Mouse (Mus musculus) brain, embryonic 14.5 days (tissue): ENCODE measurements at regions not wholly inside any gene's neighbourhood (a gene's known extent, or its start where the extent isn't known, plus 50 kb on each side); places are given as distances from the start of the nearest gene placed in this dataset.
A peak's percentile ranks its signal among the peaks of the same experiment; 100 is the strongest.

Source experiments
- DNase-seq: peaks from one replicate; pipeline ENCODE4 v3.0.0-alpha.2; 2011; ENCODE audit warnings: low read depth
- CTCF ChIP-seq: fragments of 200-500 bp; IDR thresholded peaks from 2 replicates; pipeline ENCODE4 v1.5.1; 2012; ENCODE audit warnings: inconsistent platforms, mild to moderate bottlenecking, moderate library complexity, borderline replicate concordance; ENCODE audit not compliant: insufficient read depth, insufficient read length; ENCODE audit errors: extremely low read depth
- POLR2A ChIP-seq: fragments of 200-500 bp; IDR thresholded peaks from 2 replicates; pipeline ENCODE4 v1.6.1; 2012; ENCODE audit warnings: mild to moderate bottlenecking, inconsistent platforms, borderline replicate concordance; ENCODE audit not compliant: poor library complexity, insufficient read depth, insufficient read length, severe bottlenecking; ENCODE audit errors: extremely low read depth

DNA sequence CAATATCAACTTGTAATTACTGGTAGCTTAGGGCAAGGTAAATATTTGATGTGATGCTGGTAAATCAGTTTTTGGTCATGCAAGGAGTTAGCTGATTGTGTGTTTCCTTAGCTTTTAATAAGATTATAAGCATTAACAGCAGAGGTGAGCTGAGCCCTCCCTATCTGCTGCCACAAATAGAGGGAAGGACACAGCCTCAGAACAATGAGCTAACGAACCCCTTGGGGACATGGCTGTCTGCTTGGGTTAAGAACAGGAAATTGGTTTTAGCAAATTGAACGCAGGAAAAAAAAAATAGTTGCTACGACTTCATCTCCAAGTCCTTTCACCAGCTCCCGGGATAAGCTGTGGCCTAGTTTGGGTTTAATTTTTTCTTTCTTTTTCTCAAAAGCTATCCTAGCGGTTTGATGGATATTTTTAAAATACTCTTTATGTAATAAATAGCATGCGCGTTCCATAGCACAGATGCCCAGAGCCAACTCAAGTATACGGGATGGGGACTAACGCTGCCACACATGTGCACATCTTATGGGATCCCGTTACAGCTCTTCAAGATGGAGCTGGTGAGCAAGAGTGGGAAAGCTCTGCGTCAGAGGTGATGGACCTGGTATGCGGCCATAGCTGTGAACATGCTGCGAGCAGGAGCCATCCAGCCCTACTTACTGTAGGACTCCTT, 236.6 kb downstream of the Atp23 start:
- no peak for TF ChIP-seq CTCF
- TF ChIP-seq POLR2A: no peak
- peak; percentile 75 for DNase-seq

DNA sequence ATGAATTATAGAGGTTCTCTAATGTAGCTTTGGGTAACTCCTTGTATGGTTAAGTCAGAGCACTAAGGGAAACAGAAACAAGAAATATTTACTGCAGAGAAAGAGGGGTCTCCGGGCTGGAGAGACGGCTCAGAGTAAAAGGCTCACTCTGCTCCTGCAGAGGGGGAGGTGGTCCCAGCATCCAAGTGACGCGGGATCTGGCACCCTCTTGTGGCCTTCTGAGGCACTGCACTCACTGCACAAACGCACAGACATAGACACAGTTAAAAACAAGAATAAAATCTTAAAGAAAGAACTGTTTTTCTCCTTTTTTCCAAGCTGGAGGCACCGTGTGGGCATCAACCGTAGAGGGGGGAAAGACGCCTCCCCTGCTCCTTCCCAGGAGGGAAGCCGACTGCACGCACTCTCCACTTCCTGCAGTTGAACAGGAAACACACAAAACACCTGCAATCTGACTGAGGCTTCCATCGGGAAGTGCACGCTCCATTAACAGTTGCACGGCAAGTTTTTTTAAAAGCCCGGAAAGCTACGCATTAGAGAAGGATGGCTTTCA, 237.6 kb downstream of the Atp23 start:
- no peak for DNase-seq
- peak; percentile 68 for TF ChIP-seq CTCF
- no peak for TF ChIP-seq POLR2A

DNA sequence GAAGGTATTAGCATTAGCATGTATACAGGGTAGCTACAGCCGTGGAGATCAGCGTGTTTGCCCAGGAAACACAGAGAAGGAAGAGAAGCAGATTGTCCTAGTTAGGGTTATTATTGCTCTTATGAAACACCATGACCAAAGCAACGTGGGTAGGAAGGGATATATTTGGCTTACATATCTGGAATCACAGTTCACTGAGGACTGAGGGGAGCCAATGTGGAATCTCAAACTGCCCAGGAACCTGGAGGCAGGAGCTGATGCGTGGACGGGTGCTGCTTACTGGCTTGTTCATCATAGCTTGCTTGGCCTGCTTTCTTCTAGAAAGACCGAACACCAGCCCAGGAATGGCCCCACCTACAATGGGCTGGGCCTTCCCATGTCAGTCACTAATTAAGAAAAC, 238.4 kb downstream of the Atp23 start:
- DNase-seq: no peak
- no peak for TF ChIP-seq POLR2A

DNA sequence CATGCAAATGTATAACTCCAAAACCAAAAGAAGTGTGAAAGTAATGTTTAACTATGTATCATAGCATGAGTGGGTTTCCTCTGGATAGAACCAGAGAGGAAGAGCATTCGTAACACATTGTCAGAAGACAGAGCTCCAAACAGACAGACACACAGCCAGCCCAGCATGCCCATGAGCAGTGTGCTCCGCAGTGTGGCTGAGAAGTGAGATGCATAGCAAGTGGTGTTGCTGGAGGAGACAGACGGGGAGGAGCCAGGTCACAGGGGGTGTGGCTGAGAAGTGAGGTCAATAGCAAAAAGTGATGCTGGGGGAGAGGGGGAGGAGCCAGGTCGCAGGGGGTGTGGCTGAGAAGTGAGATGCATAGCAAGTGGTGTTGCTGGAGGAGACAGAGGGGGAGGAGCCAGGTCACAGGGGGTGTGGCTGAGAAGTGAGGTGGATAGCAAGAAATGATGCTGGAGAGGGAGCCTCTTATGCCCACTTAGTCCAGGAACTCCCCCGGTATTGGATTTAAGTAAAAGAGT, 240.0 kb downstream of the Atp23 start:
- DNase-seq: no peak
- TF ChIP-seq CTCF (no peak), POLR2A (no peak)

DNA sequence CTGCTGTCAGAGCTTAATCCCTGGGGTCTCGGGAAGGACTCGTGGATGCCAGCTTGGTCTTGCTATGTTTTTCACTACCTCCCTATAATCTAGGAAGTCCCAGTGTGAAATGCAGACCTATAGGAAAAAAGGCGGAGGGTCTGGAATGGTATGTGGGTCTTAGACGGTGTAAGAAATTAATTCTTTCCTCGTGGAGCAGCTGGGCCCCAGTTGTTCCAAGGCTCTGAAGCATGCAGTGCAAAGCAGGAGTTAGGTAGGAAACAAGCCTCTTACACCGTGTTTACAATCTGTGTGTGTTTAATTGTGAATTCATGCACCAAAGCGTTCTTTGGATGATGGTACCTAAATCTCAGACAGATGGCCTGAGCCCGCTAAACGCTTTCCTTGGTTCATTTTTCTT, 241.1 kb downstream of the Atp23 start:
- TF ChIP-seq POLR2A (no peak), CTCF (no peak)
- no peak for DNase-seq

DNA sequence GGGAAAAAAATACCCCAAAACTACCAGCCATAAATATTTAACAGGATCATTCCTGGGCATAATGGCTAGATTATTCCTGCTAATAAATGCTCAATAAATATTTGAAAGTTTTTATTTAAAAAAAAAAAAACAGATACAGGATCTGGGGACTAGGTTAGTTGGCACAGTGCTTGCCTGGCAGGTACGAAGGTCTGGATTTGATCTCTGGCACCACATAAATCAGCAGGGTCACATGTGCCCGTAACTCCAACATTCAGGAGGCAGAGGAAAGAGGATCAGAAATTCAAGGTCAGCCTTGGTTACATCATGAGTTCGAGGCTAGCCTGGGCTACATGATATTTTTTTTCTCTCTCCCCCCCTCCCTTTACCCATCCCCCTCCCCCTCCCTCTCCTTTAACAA, 248.5 kb downstream of the Atp23 start:
- DNase-seq: no peak
- TF ChIP-seq CTCF (no peak), POLR2A (no peak)

DNA sequence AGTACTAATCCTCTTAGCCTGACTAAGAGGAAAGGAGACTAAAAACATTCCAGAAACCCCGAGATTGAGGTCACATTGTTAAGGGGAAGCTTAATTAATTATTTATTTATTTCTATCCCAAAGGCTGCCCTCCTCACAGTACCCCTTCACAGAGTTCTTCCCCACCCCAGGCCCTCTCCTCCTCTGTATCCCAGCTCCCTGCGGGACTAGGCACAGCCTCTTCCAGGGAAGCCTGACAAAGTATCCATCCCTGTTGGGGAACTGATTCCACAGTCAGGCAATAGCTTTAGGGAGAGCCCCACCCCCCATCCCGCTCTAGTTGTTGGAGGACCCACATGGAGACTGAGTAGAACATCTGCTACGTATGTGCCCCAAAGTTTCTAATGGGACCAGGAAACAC, 254.6 kb downstream of the Atp23 start:
- TF ChIP-seq POLR2A (no peak), CTCF (no peak)
- DNase-seq: no peak

DNA sequence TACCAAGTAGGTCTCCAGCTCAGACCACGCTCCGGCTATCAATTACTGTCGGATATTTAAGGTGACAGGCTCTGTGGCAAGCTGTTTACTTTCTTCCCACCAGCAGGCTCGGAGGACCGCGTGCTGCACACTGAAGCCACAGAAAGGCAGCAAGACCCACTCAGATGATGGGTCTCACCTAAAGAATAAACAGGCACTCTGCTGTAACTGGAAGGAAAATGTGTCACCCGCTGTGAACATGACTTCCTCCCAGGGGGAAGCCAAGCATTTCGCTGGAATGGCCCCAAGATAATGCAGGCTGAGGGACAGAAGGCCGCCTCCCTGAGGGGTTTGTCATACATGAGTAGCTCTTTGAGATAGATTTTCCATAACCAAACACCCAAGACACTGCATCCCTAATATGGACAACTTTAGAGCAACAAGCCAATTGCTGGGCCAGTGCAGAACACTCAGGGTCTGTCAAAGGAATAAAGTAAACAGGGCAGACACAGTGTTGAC, 259.3 kb downstream of the Atp23 start:
- TF ChIP-seq POLR2A: no peak
- TF ChIP-seq CTCF: no peak
- peak; percentile 68 for DNase-seq

DNA sequence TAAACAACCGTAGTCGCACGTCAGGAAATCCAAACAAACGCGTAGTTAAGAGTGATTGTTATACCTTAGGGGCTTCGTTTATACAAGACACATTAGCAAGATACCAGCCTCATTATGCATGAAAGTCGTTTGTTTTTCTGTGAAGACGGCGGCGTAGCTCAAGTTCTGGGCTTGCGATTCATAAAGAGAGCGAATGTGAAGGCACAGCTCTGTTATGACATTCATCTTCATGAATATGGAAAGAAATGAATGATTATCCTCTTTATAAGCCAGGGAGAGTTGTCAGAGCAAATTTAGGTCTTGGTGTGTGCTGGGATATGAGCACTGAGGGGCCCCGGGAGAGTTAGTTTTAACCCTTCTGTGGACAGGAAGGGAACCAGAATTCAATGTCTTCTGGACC, 266.4 kb downstream of the Atp23 start:
- no peak for TF ChIP-seq POLR2A
- TF ChIP-seq CTCF: no peak
- peak; percentile 65 for DNase-seq

DNA sequence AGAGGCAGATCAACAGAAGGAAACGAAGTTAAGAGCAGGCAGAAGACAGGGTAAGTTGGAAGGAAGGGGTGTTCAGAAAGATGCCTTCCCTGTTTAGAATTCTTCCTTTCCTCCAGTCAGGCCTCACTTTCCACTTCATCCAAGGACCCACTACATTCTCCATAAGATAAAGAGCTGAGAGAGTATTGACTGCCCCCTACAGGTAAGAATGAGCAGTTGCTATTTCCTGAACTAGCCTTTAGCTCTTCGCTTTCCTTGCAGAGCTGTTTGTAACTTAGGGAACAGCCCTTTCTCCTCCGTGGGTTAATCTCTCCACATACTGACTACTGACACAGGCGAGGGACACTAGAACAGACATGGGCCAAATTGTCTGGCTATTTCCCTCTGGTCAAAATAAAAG, 273.1 kb downstream of the Atp23 start:
- peak; percentile 42 for DNase-seq
- TF ChIP-seq POLR2A (no peak), CTCF (peak; percentile 36; the same call in 1 of the 2 replicates)

DNA sequence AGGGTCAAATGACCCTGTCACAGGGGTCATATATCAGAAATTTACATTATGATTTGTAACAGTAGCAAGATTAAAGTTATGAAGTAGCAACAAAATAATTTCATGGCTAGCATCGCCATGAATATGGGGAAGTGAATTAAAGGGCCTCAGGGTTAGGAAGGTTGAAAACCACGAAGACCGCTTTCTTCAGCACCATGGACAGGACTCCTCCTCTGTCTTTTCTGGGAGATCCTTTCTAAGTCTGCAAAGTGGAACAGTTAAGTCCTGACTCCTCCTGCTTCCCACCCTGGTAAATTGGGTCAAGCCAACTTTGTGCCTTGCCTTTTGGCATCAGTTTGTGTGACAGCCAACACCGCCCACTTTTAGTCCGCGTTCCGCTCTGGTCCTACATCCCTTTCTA, 275.7 kb downstream of the Atp23 start:
- DNase-seq: no peak

DNA sequence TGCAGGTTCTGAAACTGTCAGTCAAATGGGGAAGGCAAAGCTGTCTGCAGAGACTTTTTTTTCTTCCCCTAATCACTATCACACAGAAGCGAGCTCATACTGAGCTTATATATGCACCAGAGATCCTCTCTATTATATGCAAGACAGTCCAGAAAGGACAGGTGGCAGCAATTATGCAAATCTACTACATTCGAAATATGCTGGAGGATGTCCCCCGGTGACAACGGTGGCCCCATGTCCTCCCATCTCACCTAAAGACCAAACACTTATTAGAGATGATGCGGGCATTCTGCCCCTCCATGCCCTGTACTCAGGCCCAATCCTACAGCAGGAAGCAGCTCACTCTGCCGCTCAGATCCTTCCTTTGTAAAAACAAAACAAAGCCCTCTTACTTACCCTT, 280.4 kb downstream of the Atp23 start:
- TF ChIP-seq CTCF: no peak
- no peak for TF ChIP-seq POLR2A
- DNase-seq: peak; percentile 61

More for the DNA sequence above, 275.7 kb downstream of the Atp23 start:
- TF ChIP-seq CTCF (no peak), POLR2A (no peak)
